Mouse (Mus musculus) MEL (cell line): ENCODE data around the gene Auts2. TPM values are rescaled to one million over a fixed set of nuclear protein-coding genes. Genes with fewer than 3 reads are reported as not detected.

Source experiments
- DNase-seq: peaks from one replicate; pipeline ENCODE4 v3.0.0; 2011; ENCODE audit warnings: low read depth, low spot score
- H3K27ac ChIP-seq: 2 replicates; pipeline ENCODE4 v1.5.1; 2012; ENCODE audit warnings: low read depth, mild to moderate bottlenecking, control low read depth, low read length, moderate library complexity; ENCODE audit not compliant: control insufficient read depth
- H3K27me3 ChIP-seq, 2 experiments: fragments of 150-350 bp in 1 of 2; sonication (generic) in 1 of 2; 2 replicates each; pipeline ENCODE4 v1.6.1; 2012; ENCODE audit warnings: low read length in 2 of 2, mild to moderate bottlenecking in 2 of 2, improper control_type of control experiment in 1 of 2, moderate library complexity in 1 of 2; ENCODE audit not compliant: insufficient read depth in 2 of 2, control insufficient read depth in 1 of 2
- H3K36me3 ChIP-seq, 2 experiments: 2 replicates each; pipeline ENCODE4 v1.6.1; 2012 to 2014; ENCODE audit warnings: low read length in 2 of 2, improper control_type of control experiment in 1 of 2, inconsistent platforms in 1 of 2, mild to moderate bottlenecking in 1 of 2; ENCODE audit not compliant: insufficient read depth in 2 of 2, control insufficient read depth in 1 of 2
- H3K4me1 ChIP-seq, 2 experiments: fragments of 150-350 bp in 1 of 2; sonication (generic) in 1 of 2; 2 replicates each; pipeline ENCODE4 v1.6.1; 2012; ENCODE audit warnings: low read length in 2 of 2, improper control_type of control experiment in 1 of 2, mild to moderate bottlenecking in 1 of 2; ENCODE audit not compliant: insufficient read depth in 2 of 2, control insufficient read depth in 1 of 2
- H3K4me3 ChIP-seq, 2 experiments: fragments of 150-350 bp in 1 of 2; sonication (generic) in 1 of 2; 2 replicates each; pipeline ENCODE4 v1.5.1; 2012; ENCODE audit warnings: low read depth in 2 of 2, low read length in 2 of 2, mild to moderate bottlenecking in 2 of 2, moderate library complexity in 2 of 2, control low read depth in 1 of 2, improper control_type of control experiment in 1 of 2; ENCODE audit not compliant: control insufficient read depth in 1 of 2, insufficient read depth in 1 of 2
- H3K79me2 ChIP-seq: 2 replicates; pipeline ENCODE4 v1.6.1; 2012; ENCODE audit warnings: mild to moderate bottlenecking, low read length, moderate library complexity; ENCODE audit not compliant: control insufficient read depth, poor library complexity, insufficient read depth
- H3K9ac ChIP-seq: 2 replicates; pipeline ENCODE4 v1.6.1; 2012; ENCODE audit warnings: low read depth, mild to moderate bottlenecking, control low read depth, low read length, moderate library complexity; ENCODE audit not compliant: control insufficient read depth, poor library complexity, severe bottlenecking
- H3K9me3 ChIP-seq: fragments of 150-350 bp; sonication (generic); replicated peaks from 2 replicates; pipeline ENCODE4 v1.6.1; 2012; ENCODE audit warnings: mild to moderate bottlenecking, low read length, improper control_type of control experiment, moderate library complexity; ENCODE audit not compliant: insufficient read depth
- CHD1 ChIP-seq: IDR thresholded peaks from 2 replicates; pipeline ENCODE4 v1.6.1; 2012; ENCODE audit warnings: low read depth, mild to moderate bottlenecking, inconsistent platforms, low read length, improper control_type of control experiment
- CHD2 ChIP-seq: IDR thresholded peaks from 2 replicates; pipeline ENCODE4 v1.6.1; 2011; ENCODE audit warnings: low read length, improper control_type of control experiment
- E2F4 ChIP-seq: IDR thresholded peaks from 2 replicates; pipeline ENCODE4 v1.6.1; 2011; ENCODE audit warnings: low read depth, low read length, improper control_type of control experiment, borderline replicate concordance
- ELF1 ChIP-seq: IDR thresholded peaks from 2 replicates; pipeline ENCODE4 v1.6.1; 2014; ENCODE audit warnings: low read depth, mild to moderate bottlenecking, inconsistent platforms, low read length, improper control_type of control experiment, moderate library complexity
- ETS1 ChIP-seq: IDR thresholded peaks from 2 replicates; pipeline ENCODE4 v1.6.1; 2012; ENCODE audit warnings: low read depth, mild to moderate bottlenecking, inconsistent platforms, low read length, improper control_type of control experiment, moderate library complexity
- GABPA ChIP-seq: IDR thresholded peaks from 2 replicates; pipeline ENCODE4 v1.6.1; 2012; ENCODE audit warnings: low read depth, mild to moderate bottlenecking, inconsistent platforms, low read length, improper control_type of control experiment, moderate library complexity
- GATA1 ChIP-seq: IDR thresholded peaks from 2 replicates; pipeline ENCODE4 v1.6.1; 2011; ENCODE audit warnings: low read depth, low read length, improper control_type of control experiment
- HCFC1 ChIP-seq: IDR thresholded peaks from 2 replicates; pipeline ENCODE4 v1.6.1; 2012; ENCODE audit warnings: low read depth, mild to moderate bottlenecking, inconsistent platforms, low read length, improper control_type of control experiment, moderate library complexity
- MEF2A ChIP-seq: IDR thresholded peaks from 2 replicates; pipeline ENCODE4 v1.6.1; 2014; ENCODE audit warnings: low read depth, mild to moderate bottlenecking, inconsistent platforms, low read length, improper control_type of control experiment; ENCODE audit not compliant: poor library complexity, insufficient replicate concordance, severe bottlenecking; ENCODE audit errors: extremely low read depth
- MXI1 ChIP-seq: IDR thresholded peaks from 2 replicates; pipeline ENCODE4 v1.6.1; 2011; ENCODE audit warnings: mild to moderate bottlenecking, low read depth, low read length, improper control_type of control experiment
- MYB ChIP-seq: IDR thresholded peaks from 2 replicates; pipeline ENCODE4 v1.6.1; 2011; ENCODE audit warnings: mild to moderate bottlenecking, low read depth, low read length, improper control_type of control experiment
- MYC ChIP-seq: IDR thresholded peaks from 2 replicates; pipeline ENCODE4 v1.6.1; 2011; ENCODE audit warnings: low read depth, mild to moderate bottlenecking, low read length, improper control_type of control experiment, moderate library complexity
- NRF1 ChIP-seq: IDR thresholded peaks from 2 replicates; pipeline ENCODE4 v1.6.1; 2014; ENCODE audit warnings: low read depth, mild to moderate bottlenecking, inconsistent platforms, low read length, improper control_type of control experiment, moderate library complexity; ENCODE audit not compliant: poor library complexity, insufficient read depth, severe bottlenecking
- POLR2A ChIP-seq, 2 experiments: IDR thresholded peaks; 2 replicates each; pipeline ENCODE4 v1.6.1; 2011 to 2012; ENCODE audit warnings: low read length in 2 of 2, mild to moderate bottlenecking in 2 of 2, control low read depth in 1 of 2, improper control_type of control experiment in 1 of 2, low read depth in 1 of 2, moderate library complexity in 1 of 2; ENCODE audit not compliant: control insufficient read depth in 1 of 2, insufficient read depth in 1 of 2, poor library complexity in 1 of 2
- SIN3A ChIP-seq: IDR thresholded peaks from 2 replicates; pipeline ENCODE4 v1.6.1; 2012; ENCODE audit warnings: low read length, improper control_type of control experiment, inconsistent platforms
- TAL1 ChIP-seq: IDR thresholded peaks from 2 replicates; pipeline ENCODE4 v1.6.1; 2012; ENCODE audit warnings: mild to moderate bottlenecking, inconsistent platforms, low read length, moderate library complexity, mixed read lengths
- TBP ChIP-seq: IDR thresholded peaks from 2 replicates; pipeline ENCODE4 v1.8.0; 2011; ENCODE audit warnings: low read depth, low read length, improper control_type of control experiment
- TCF12 ChIP-seq: IDR thresholded peaks from 2 replicates; pipeline ENCODE4 v1.6.1; 2014; ENCODE audit warnings: low read depth, mild to moderate bottlenecking, inconsistent platforms, low read length, improper control_type of control experiment, moderate library complexity
- USF1 ChIP-seq: IDR thresholded peaks from 2 replicates; pipeline ENCODE4 v1.6.1; 2014; ENCODE audit warnings: low read depth, mild to moderate bottlenecking, inconsistent platforms, low read length, improper control_type of control experiment, moderate library complexity
- ZMIZ1 ChIP-seq: IDR thresholded peaks from 2 replicates; pipeline ENCODE4 v1.6.1; 2012; ENCODE audit warnings: low read depth, mild to moderate bottlenecking, inconsistent platforms, low read length, improper control_type of control experiment, moderate library complexity
- ZNF384 ChIP-seq: IDR thresholded peaks from 2 replicates; pipeline ENCODE4 v1.6.1; 2012; ENCODE audit warnings: low read depth, mild to moderate bottlenecking, inconsistent platforms, low read length, improper control_type of control experiment
- polyA plus RNA-seq, 2 experiments: library from polyadenylated mRNA; stranded (reverse) in 1 of 2; unstranded in 1 of 2; fragments of >175 nt in 1 of 2; fragments of >200 nt in 1 of 2; gene quantifications; 2 replicates each; pipeline versions ENCODE4 v1.2.1 to v1.2.4; 2012; ENCODE audit warnings: low replicate concordance in 2 of 2, low read depth in 1 of 2; ENCODE audit not compliant: insufficient read length in 2 of 2, insufficient read depth in 1 of 2, missing spikeins in 1 of 2
- total RNA-seq: library from RNA; depleted of rRNA; stranded (reverse); fragments of 300-350 nt; gene quantifications from 2 replicates; pipeline ENCODE4 v1.2.3, GENCODE M21; 2012

The Auts2 gene
- total and polyA plus RNA-seq, 3 experiments, result not detected

GRCm38 (mm10) chr5:132209694-132210093, 333.4 kb downstream of the Auts2 start:
- H3K79me2 ChIP-seq, result no peaks in the 10 kb centered on the region
- H3K4me3 ChIP-seq, result no peak overlapping the region
- no peaks in the 10 kb centered on the region for H3K4me1 ChIP-seq
- H3K9me3 ChIP-seq, result no peaks in the 10 kb centered on the region
- TF ChIP-seq MEF2A (no peak), MXI1 (no peak), MYB (no peak), MYC (no peak), NRF1 (no peak), SIN3A (no peak), CHD2 (no peak), GABPA (no peak), TAL1 (no peak), USF1 (no peak)
- no peak overlapping the region for H3K27ac ChIP-seq
- DNase-seq, result no peak
- H3K9ac ChIP-seq, result no peak overlapping the region
- H3K27me3 ChIP-seq, result no peaks in the 10 kb centered on the region
- no peaks in the 10 kb centered on the region for H3K36me3 ChIP-seq

DNA sequence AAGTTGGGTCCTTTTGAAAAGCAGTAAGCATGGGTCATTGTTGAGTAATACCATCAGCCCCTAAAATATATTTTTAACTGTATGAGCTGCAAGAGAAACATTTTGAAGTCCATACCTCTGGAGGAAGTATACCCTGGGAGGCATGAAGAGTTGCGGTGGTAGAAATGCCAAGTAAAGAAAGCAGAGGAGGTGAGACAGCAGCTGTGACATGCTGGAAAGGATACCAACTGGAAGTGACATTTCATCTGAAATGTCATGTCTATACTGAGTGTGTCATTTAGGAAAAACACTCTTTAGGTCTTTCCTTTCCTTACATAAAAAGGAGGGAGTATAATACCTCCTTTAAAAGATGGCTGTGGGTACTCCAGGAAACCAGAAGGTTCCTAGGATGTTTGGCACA, 336.9 kb downstream of the Auts2 start:
- no peaks in the 10 kb centered on the region for H3K9me3 ChIP-seq
- no peaks in the 10 kb centered on the region for H3K4me1 ChIP-seq
- H3K36me3 ChIP-seq, result no peaks in the 10 kb centered on the region
- H3K79me2 ChIP-seq, result no peaks in the 10 kb centered on the region
- H3K9ac ChIP-seq, result no peak overlapping the region
- DNase-seq, result no peak
- TF ChIP-seq ELF1 (no peak), CHD1 (no peak), POLR2A (IDR thresholded peaks at IDR 0.05; ENCODE audit: control insufficient read depth in 1 of 2, insufficient read depth in 1 of 2, low read depth in 1 of 2, low read length in 2 of 2, poor library complexity in 1 of 2) (no peak), ZNF384 (no peak), ZMIZ1 (no peak), E2F4 (no peak), TCF12 (no peak), MYC (no peak), ETS1 (no peak), TBP (no peak), GATA1 (no peak), NRF1 (no peak), HCFC1 (no peak), MXI1 (no peak), MYB (no peak)
- H3K27me3 ChIP-seq, result no peaks in the 10 kb centered on the region
- no peak overlapping the region for H3K27ac ChIP-seq
- H3K4me3 ChIP-seq, result no peak overlapping the region
